ENCODE assay signal across 34 mouse cellular contexts in the genomic region with DNA sequence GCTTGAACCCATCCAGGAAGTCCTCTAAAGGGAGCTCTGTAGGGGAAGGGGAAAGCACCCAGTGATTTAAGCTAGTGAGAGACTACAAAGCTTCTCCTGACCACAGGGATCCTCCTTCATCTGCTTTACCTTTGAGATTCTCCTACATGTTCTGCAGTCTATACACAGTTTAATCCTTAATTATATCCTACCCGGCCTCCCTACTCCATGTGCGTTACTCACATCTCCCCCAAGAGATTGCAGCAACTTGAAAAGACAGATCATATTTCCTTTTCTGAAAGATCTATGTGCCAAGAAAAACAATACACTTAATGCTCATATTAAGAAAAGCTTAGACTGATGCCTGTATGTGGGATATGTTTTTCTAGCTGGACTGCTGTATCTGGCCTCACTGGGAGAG. TPM values are rescaled to one million over a fixed set of nuclear protein-coding genes. Genes with fewer than 3 reads are reported as not detected.
DNase-seq lines count a peak whose midpoint lies in the region; ATAC-seq and TF ChIP-seq lines count a peak whose summit lies in the region.
"Had no signal": no experiment of that assay in that cellular context is flagged by ENCODE, and none has a peak within 500 bp of the region (broad histone marks: within the 10 kb centered on the region; RNA-seq: fewer than 3 reads in every experiment).

No protein-coding gene starts in this region.

- no peak for TF ChIP-seq POLR2A in kidney, adult 2 months (IDR thresholded peaks at IDR 0.05; ENCODE audit: low read depth, low read length)
- no peak for TF ChIP-seq POLR2A in brain, embryonic 14.5 days (IDR thresholded peaks at IDR 0.05; ENCODE audit: borderline replicate concordance, extremely low read depth, insufficient read depth, insufficient read length, poor library complexity, severe bottlenecking)
- no peak for TF ChIP-seq POLR2A in myocyte (IDR thresholded peaks at IDR 0.05; ENCODE audit: insufficient read length, low read depth)

- H3K27ac ChIP-seq in kidney, embryonic 15.5 days: no peak overlapping the region
- no peak overlapping the region for H3K27ac ChIP-seq in kidney, adult 2 months (ENCODE audit: insufficient read depth, low read depth, low read length)
- H3K27ac ChIP-seq in midbrain, embryonic 13.5 days: no peak overlapping the region
- H3K27ac ChIP-seq in midbrain, embryonic 11.5 days (ENCODE audit: low read depth, low read length): no peak overlapping the region
- H3K27ac ChIP-seq in left cerebral cortex, adult 2 months: no peak overlapping the region
- H3K27ac ChIP-seq: forebrain, embryonic 10.5 days; forebrain, embryonic 13.5 days; gastrocnemius, adult 2 months; heart, adult 2 months; heart, embryonic 10.5 days; heart, embryonic 13.5 days; hindbrain, embryonic 14.5 days; hindbrain, postnatal 0 days had no signal

- 32% methylated on average over 2 of the region's 2 CpGs for WGBS in kidney, embryonic 15.5 days
- WGBS in kidney, adult 2 months: 32% methylated on average over 2 of the region's 2 CpGs
- 75% methylated on average over 2 of the region's 2 CpGs for WGBS in midbrain, embryonic 13.5 days
- 85% methylated on average over 2 of the region's 2 CpGs for WGBS in midbrain, embryonic 11.5 days

- H3K79me2 ChIP-seq in myocyte (ENCODE audit: control insufficient read depth, insufficient read depth): no peaks in the 10 kb centered on the region

- no peaks in the 10 kb centered on the region for H3K9me3 ChIP-seq in kidney, embryonic 15.5 days (replicated peaks)
- H3K9me3 ChIP-seq in midbrain, embryonic 13.5 days: no peaks in the 10 kb centered on the region
- H3K9me3 ChIP-seq in midbrain, embryonic 11.5 days (ENCODE audit: control insufficient read depth, low read length): no peaks in the 10 kb centered on the region
- H3K9me3 ChIP-seq: forebrain, embryonic 10.5 days; forebrain, embryonic 13.5 days; heart, embryonic 10.5 days; heart, embryonic 13.5 days had no signal

- no peak for TF ChIP-seq CTCF in kidney, adult 2 months (conservative IDR thresholded peaks at IDR 0.05; ENCODE audit: insufficient read depth, insufficient read length, low read depth, low read length)
- no peak for TF ChIP-seq CTCF in brain, embryonic 14.5 days (IDR thresholded peaks at IDR 0.05; ENCODE audit: borderline replicate concordance, extremely low read depth, insufficient read depth, insufficient read length)
- TF ChIP-seq CTCF in left cerebral cortex, adult 2 months (IDR thresholded peaks at IDR 0.05): no peak

- H3K4me1 ChIP-seq in kidney, embryonic 15.5 days: no peaks in the 10 kb centered on the region
- no peaks in the 10 kb centered on the region for H3K4me1 ChIP-seq in kidney, adult 2 months (ENCODE audit: control insufficient read depth, insufficient read depth, low read length)
- no peaks in the 10 kb centered on the region for H3K4me1 ChIP-seq in midbrain, embryonic 13.5 days (replicated peaks)
- H3K4me1 ChIP-seq in midbrain, embryonic 11.5 days (ENCODE audit: control insufficient read depth, insufficient read depth, low read length): no peaks in the 10 kb centered on the region
- H3K4me1 ChIP-seq: forebrain, embryonic 10.5 days; forebrain, embryonic 13.5 days; heart, embryonic 10.5 days; heart, embryonic 13.5 days had no signal

- DNase-seq in kidney, adult 2 months: no peak
- DNase-seq in midbrain, embryonic 11.5 days (ENCODE audit: low spot score, missing footprints): no peak
- DNase-seq in brain, embryonic 14.5 days (ENCODE audit: low read depth): peak; percentile 14
- no peak for DNase-seq in left cerebral cortex, adult 2 months (ENCODE audit: extremely low spot score in 1 of 2, low spot score in 2 of 2)
- no peak for DNase-seq in gastrocnemius, adult 8-10 months (ENCODE audit: low spot score in 2 of 2)
- DNase-seq: adrenal gland, postnatal 10 days; adrenal gland, postnatal 36 days; cerebellum, adult 11 months; cerebellum, adult 9-11 months; cerebellum, postnatal 25 days; gastrocnemius, adult 2 months; gastrocnemius, postnatal 25 days; heart, adult 2 months; heart, postnatal 14 days; heart, postnatal 4 days had no signal

- ATAC-seq in kidney, embryonic 15.5 days (replicated peaks; ENCODE audit: low FRiP score): 0 out of 2 replicates have a peak, but pooled peaks have one; percentile 40
- peak; percentile 48; the same call in 1 of the 2 replicates for ATAC-seq in midbrain, embryonic 13.5 days
- ATAC-seq in midbrain, embryonic 11.5 days (ENCODE audit: low FRiP score): no peak
- ATAC-seq: forebrain, embryonic 13.5 days; forebrain, embryonic 16.5 days; hindbrain, postnatal 0 days; inflammation-experienced regulatory T-cells, adult 6 months; intestine, embryonic 16.5 days; Patski had no signal

- no peak overlapping the region for H3K4me2 ChIP-seq in kidney, embryonic 15.5 days
- no peak overlapping the region for H3K4me2 ChIP-seq in midbrain, embryonic 13.5 days (replicated peaks)
- H3K4me2 ChIP-seq in midbrain, embryonic 11.5 days: no peak overlapping the region
- no peak overlapping the region for H3K4me2 ChIP-seq in myocyte (ENCODE audit: low read depth)
- H3K4me2 ChIP-seq: forebrain, embryonic 13.5 days; heart, embryonic 13.5 days; hindbrain, embryonic 14.5 days had no signal

- no peak overlapping the region for H3K9ac ChIP-seq in kidney, embryonic 15.5 days
- H3K9ac ChIP-seq in midbrain, embryonic 13.5 days (replicated peaks): no peak overlapping the region
- no peak overlapping the region for H3K9ac ChIP-seq in midbrain, embryonic 11.5 days (ENCODE audit: low read length)
- H3K9ac ChIP-seq: forebrain, embryonic 13.5 days; heart, embryonic 13.5 days; hindbrain, embryonic 14.5 days had no signal

- intact Hi-C loops in left cerebral cortex, adult 2 months (cut with DNase I): no loop called here

- H3ac ChIP-seq in myocyte (ENCODE audit: control insufficient read depth, insufficient read length): no peak overlapping the region

- H3K36me3 ChIP-seq in kidney, embryonic 15.5 days: no peaks in the 10 kb centered on the region
- no peaks in the 10 kb centered on the region for H3K36me3 ChIP-seq in kidney, adult 2 months (ENCODE audit: control insufficient read depth, insufficient read depth, low read length)
- no peaks in the 10 kb centered on the region for H3K36me3 ChIP-seq in midbrain, embryonic 13.5 days
- H3K36me3 ChIP-seq in midbrain, embryonic 11.5 days (ENCODE audit: control insufficient read depth, insufficient read depth, low read length): no peaks in the 10 kb centered on the region
- H3K36me3 ChIP-seq in myocyte (ENCODE audit: control insufficient read depth, insufficient read depth): no peaks in the 10 kb centered on the region
- H3K36me3 ChIP-seq: forebrain, embryonic 10.5 days; heart, embryonic 10.5 days; heart, embryonic 13.5 days had no signal

- no peak overlapping the region for H3K4me3 ChIP-seq in kidney, embryonic 15.5 days (replicated peaks)
- H3K4me3 ChIP-seq in kidney, adult 2 months (ENCODE audit: insufficient read depth, low read depth, low read length): no peak overlapping the region
- no peak overlapping the region for H3K4me3 ChIP-seq in midbrain, embryonic 13.5 days (replicated peaks)
- no peak overlapping the region for H3K4me3 ChIP-seq in midbrain, embryonic 11.5 days (ENCODE audit: low read depth, low read length)
- no peak overlapping the region for H3K4me3 ChIP-seq in myocyte
- no peak overlapping the region for H3K4me3 ChIP-seq in left cerebral cortex, adult 2 months
- H3K4me3 ChIP-seq: forebrain, embryonic 10.5 days; forebrain, embryonic 13.5 days; gastrocnemius, adult 2 months; heart, adult 2 months; heart, embryonic 10.5 days; heart, embryonic 13.5 days had no signal

- H3K27me3 ChIP-seq in kidney, embryonic 15.5 days: no peaks in the 10 kb centered on the region
- no peaks in the 10 kb centered on the region for H3K27me3 ChIP-seq in kidney, adult 2 months (replicated peaks; ENCODE audit: control insufficient read depth, insufficient read depth, low read length)
- H3K27me3 ChIP-seq in midbrain, embryonic 13.5 days: no peaks in the 10 kb centered on the region
- no peaks in the 10 kb centered on the region for H3K27me3 ChIP-seq in midbrain, embryonic 11.5 days (ENCODE audit: control insufficient read depth, insufficient read depth, low read length)
- no peaks in the 10 kb centered on the region for H3K27me3 ChIP-seq in myocyte (ENCODE audit: control insufficient read depth, insufficient read depth, insufficient read length)
- H3K27me3 ChIP-seq: forebrain, embryonic 13.5 days; heart, embryonic 13.5 days had no signal

TF ChIP-seq in myocyte, 11 proteins besides CTCF, POLR2A, EP300 and RAD21:
- TF ChIP-seq CEBPB (IDR thresholded peaks at IDR 0.05; ENCODE audit: insufficient read depth, poor library complexity, severe bottlenecking) (peak; percentile 52), POLR2AphosphoS2 (IDR thresholded peaks at IDR 0.05; ENCODE audit: insufficient read length, low read depth) (no peak)

RNA-seq across cellular contexts. Expression of gene Tmprss11a, which starts 29.5 kb away (rescaled TPM):
- 0.05 TPM in 1 of 2 replicates, not detected in the other for polyA plus RNA-seq in kidney, embryonic 15.5 days (2015; fragmentation: Nextera tagmentation; extraction: Ambion mirVana)
- polyA plus RNA-seq in kidney, adult 2 months (2012; rRNA removed): not detected in 2 replicates
- polyA plus RNA-seq in midbrain, embryonic 13.5 days (2015; fragmentation: Nextera tagmentation; extraction: Ambion mirVana): not detected in 2 replicates
- polyA plus RNA-seq in midbrain, embryonic 11.5 days (2014; fragmentation: Nextera tagmentation; extraction: Ambion mirVana): not detected in 2 replicates
- polyA plus RNA-seq in brain, embryonic 14.5 days (2012; rRNA removed): 0.04 TPM in 2 replicates
- polyA plus RNA-seq in myocyte (2012; fragmentation: generic; extraction: Trizol): not detected
- total RNA-seq in left cerebral cortex, adult 2 months (2021): under 1 TPM; 0.11 to 0.12 TPM
- total RNA-seq in gastrocnemius, adult 8-10 months (2022): not detected
- total RNA-seq: adrenal gland, adult 18-20 months; adrenal gland, postnatal 10 days; adrenal gland, postnatal 36 days; common myeloid progenitor, adult 5-6 weeks; gastrocnemius, adult 2 months; gastrocnemius, postnatal 25 days; heart, adult 2 months; heart, postnatal 14 days; heart, postnatal 4 days; hindbrain, postnatal 0 days had no signal
- polyA plus RNA-seq: forebrain, embryonic 10.5 days; forebrain, embryonic 13.5 days; forebrain, embryonic 16.5 days; frontal cortex, adult 2 months; gonadal fat pad, adult 2 months; heart, adult 2 months; heart, embryonic 10.5 days; heart, embryonic 13.5 days; heart, embryonic 16.5 days; hindbrain, embryonic 11.5 days; hindbrain, postnatal 0 days; Patski had no signal
